In the genomic region with DNA sequence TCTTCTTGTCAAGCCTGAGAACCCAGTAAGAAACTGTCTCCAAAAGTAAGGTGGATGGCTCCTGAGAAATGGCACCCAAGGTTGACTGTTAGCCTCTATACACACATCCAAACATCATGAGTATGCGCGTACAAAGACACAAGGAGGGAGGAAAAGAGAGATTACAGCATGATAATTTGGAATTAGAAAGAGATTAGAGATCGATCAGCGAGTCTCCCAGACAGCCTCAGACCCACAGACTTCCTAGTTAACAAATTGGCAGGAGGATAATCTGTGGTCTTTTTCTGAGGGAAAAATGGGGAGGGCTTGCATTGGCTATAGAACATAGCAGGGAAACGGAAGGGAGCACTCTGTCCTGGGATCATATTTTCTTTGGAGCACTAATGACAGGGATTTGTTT, we compare ENCODE assay signal across 16 mouse cellular contexts.
"Had no signal": no experiment of that assay in that cellular context is flagged by ENCODE, and none has a peak within 500 bp of the region (broad histone marks: within the 10 kb centered on the region; RNA-seq: fewer than 3 reads in every experiment).

No protein-coding gene starts in this region.

- H3K9me3 ChIP-seq: neural tube, embryonic 13.5 days; neural tube, embryonic 15.5 days; stomach, embryonic 15.5 days had no signal

- H3K4me2 ChIP-seq: neural tube, embryonic 13.5 days; neural tube, embryonic 15.5 days; stomach, embryonic 15.5 days had no signal

- H3K9ac ChIP-seq: neural tube, embryonic 13.5 days; neural tube, embryonic 15.5 days; stomach, embryonic 15.5 days had no signal

- H3K4me1 ChIP-seq: neural tube, embryonic 13.5 days; neural tube, embryonic 15.5 days had no signal

- H3K27ac ChIP-seq: neural tube, embryonic 13.5 days; neural tube, embryonic 15.5 days; stomach, embryonic 15.5 days; stomach, postnatal 0 days had no signal

- H3K4me3 ChIP-seq: neural tube, embryonic 13.5 days; neural tube, embryonic 15.5 days; stomach, embryonic 15.5 days had no signal

- H3K36me3 ChIP-seq: neural tube, embryonic 13.5 days; neural tube, embryonic 15.5 days; stomach, embryonic 15.5 days had no signal

- DNase-seq: retina, postnatal 1 day; right cerebral cortex, adult 18-20 months; right cerebral cortex, postnatal 14 days; right cerebral cortex, postnatal 25 days; right cerebral cortex, postnatal 4 days; spleen, adult 18-20 months; thymus, adult 18-20 months; thymus, adult 2 months; thymus, postnatal 14 days; thymus, postnatal 25 days; thymus, postnatal 36 days; thymus, postnatal 4 days had no signal

- H3K27me3 ChIP-seq: neural tube, embryonic 13.5 days; neural tube, embryonic 15.5 days; stomach, embryonic 15.5 days had no signal
